Mouse (Mus musculus): ENCODE measurements at regions not wholly inside any gene's neighbourhood (a gene's known extent, or its start where the extent isn't known, plus 50 kb on each side); places are given as distances from the start of the nearest gene placed in this dataset.

DNA sequence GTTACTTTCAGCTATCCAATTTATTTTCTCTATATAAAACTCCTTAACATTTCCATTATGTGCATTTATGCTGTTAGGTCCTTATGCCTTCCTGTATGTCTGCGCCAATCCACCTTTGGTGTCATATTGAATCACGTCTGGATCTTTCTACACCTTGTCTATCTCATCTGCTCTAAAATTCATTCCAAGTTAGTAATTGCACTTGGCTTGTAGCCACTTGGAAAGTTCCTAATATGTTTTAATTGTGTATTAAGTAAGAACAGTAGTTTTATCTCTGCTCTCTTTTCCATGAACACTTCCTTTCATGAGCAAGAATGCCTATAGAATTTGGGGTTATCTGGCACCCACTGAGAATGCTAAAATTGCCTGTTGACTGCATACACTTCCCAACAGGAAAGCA lies 1205.6 kb downstream of the Zpld1 start:
- no peaks in the 10 kb centered on the region for H3K36me3 ChIP-seq (replicated peaks in 1 of 2; ENCODE audit: control insufficient read depth in 1 of 2, insufficient read depth in 1 of 2, low read length in 1 of 2)
- dilution Hi-C loops (cut with MboI; ENCODE audit: extremely low pct_ligation_motif_present, extremely low pct_unique_long_range_greater_than_20kb, low sequenced_read_pairs), result no loop called here
- in situ Hi-C loops (cut with MboI; ENCODE audit: low pct_ligation_motif_present, low pct_unique_long_range_greater_than_20kb, low sequenced_read_pairs), result no loop called here
- TF ChIP-seq ETS1 (conservative IDR thresholded peaks at IDR 0.05; ENCODE audit: low read depth, low read length), result no peak
- TF ChIP-seq ELF1 (IDR thresholded peaks at IDR 0.05; ENCODE audit: low read depth, low read length), result no peak
- no peak for TF ChIP-seq TCF12 (IDR thresholded peaks at IDR 0.05; ENCODE audit: low read depth, low read length)
- TF ChIP-seq POLR2AphosphoS2 (IDR thresholded peaks at IDR 0.05; ENCODE audit: low read depth, low read length), result no peak
- TF ChIP-seq MYC (IDR thresholded peaks at IDR 0.05; ENCODE audit: low read depth, low read length), result no peak
- TF ChIP-seq MAX (IDR thresholded peaks at IDR 0.05; ENCODE audit: low read length), result no peak
- no peak for DNase-seq (ENCODE audit: extremely low read depth)
- no peak overlapping the region for H3K4me2 ChIP-seq (ENCODE audit: insufficient read depth, low read depth, poor library complexity, severe bottlenecking)
- H3K27me3 ChIP-seq (replicated peaks), result no peaks in the 10 kb centered on the region
- no peak overlapping the region for H3K9ac ChIP-seq (ENCODE audit: insufficient read depth, low read depth)
- H3K9me3 ChIP-seq (replicated peaks; ENCODE audit: low read length), result peaks cover 39% of the 10 kb centered on the region
- no peak overlapping the region for H3K27ac ChIP-seq (ENCODE audit: insufficient read depth, low read depth)
- no peaks in the 10 kb centered on the region for H3K79me2 ChIP-seq (replicated peaks; ENCODE audit: control insufficient read depth, extremely low read depth, insufficient read depth, poor library complexity, severe bottlenecking)
- H3K4me1 ChIP-seq (ENCODE audit: control insufficient read depth in 1 of 2, insufficient read depth in 2 of 2), result no peaks in the 10 kb centered on the region
- H3K4me3 ChIP-seq (replicated peaks in 1 of 3; ENCODE audit: low read depth in 2 of 3, low read length in 2 of 3, poor library complexity in 1 of 3), result no peak overlapping the region

DNA sequence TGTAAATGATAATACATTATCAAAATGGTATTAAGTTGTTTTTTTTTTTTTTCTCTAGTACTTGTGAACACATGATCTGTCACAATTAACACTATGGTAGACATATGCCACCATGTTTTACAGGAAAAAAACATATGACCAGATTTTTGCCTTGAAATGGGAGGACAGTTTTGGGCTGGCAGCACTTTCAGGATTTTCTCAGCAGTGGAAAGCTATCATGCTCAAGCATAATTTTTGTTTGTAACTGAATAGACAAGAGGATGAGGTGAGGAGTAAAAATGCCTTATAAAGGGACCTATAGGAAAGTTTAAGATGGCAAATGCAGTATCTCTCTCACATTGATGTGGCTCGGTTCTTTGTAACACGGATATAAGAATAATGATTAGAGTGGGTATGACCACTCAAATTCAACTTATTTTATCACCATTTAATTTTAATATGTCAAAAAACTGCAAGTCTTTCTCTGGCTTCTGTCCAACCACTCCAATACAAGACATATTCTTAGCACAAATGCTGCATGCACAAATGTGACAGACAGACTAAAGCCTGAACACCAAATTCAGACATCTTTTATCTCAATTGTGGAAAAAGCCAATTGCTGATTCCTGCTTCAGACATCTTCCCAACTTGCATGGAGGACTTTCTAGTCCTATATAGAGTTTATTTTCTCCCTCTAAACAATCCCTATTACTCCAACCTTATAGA lies 1206.6 kb downstream of the Zpld1 start:
- Histone ChIP-seq H3K9me3 (replicated peaks; ENCODE audit: low read length) (peaks cover 35% of the 10 kb centered on the region), H3K36me3 (replicated peaks in 1 of 2; ENCODE audit: control insufficient read depth in 1 of 2, insufficient read depth in 1 of 2, low read length in 1 of 2) (no peaks in the 10 kb centered on the region), H3K4me2 (ENCODE audit: insufficient read depth, low read depth, poor library complexity, severe bottlenecking) (no peak overlapping the region), H3K4me1 (ENCODE audit: control insufficient read depth in 1 of 2, insufficient read depth in 2 of 2) (no peaks in the 10 kb centered on the region), H3K9ac (ENCODE audit: insufficient read depth, low read depth) (no peak overlapping the region), H3K79me2 (replicated peaks; ENCODE audit: control insufficient read depth, extremely low read depth, insufficient read depth, poor library complexity, severe bottlenecking) (no peaks in the 10 kb centered on the region), H3K4me3 (replicated peaks in 1 of 3; ENCODE audit: low read depth in 2 of 3, low read length in 2 of 3, poor library complexity in 1 of 3) (no peak overlapping the region), H3K27ac (ENCODE audit: insufficient read depth, low read depth) (no peak overlapping the region), H3K27me3 (replicated peaks) (no peaks in the 10 kb centered on the region)
- TF ChIP-seq RCOR1 (conservative IDR thresholded peaks at IDR 0.05; ENCODE audit: low read depth, low read length) (no peak), MAZ (IDR thresholded peaks at IDR 0.05; ENCODE audit: low read depth, low read length) (no peak), POLR2AphosphoS2 (IDR thresholded peaks at IDR 0.05; ENCODE audit: low read depth, low read length) (no peak), ETS1 (conservative IDR thresholded peaks at IDR 0.05; ENCODE audit: low read depth, low read length) (no peak), E2F4 (IDR thresholded peaks at IDR 0.05; ENCODE audit: insufficient replicate concordance, low read depth, low read length) (no peak)
- no peak for DNase-seq (ENCODE audit: extremely low read depth)
- dilution Hi-C loops (cut with MboI; ENCODE audit: extremely low pct_ligation_motif_present, extremely low pct_unique_long_range_greater_than_20kb, low sequenced_read_pairs) (no loop called here), in situ Hi-C loops (cut with MboI; ENCODE audit: low pct_ligation_motif_present, low pct_unique_long_range_greater_than_20kb, low sequenced_read_pairs) (no loop called here)

DNA sequence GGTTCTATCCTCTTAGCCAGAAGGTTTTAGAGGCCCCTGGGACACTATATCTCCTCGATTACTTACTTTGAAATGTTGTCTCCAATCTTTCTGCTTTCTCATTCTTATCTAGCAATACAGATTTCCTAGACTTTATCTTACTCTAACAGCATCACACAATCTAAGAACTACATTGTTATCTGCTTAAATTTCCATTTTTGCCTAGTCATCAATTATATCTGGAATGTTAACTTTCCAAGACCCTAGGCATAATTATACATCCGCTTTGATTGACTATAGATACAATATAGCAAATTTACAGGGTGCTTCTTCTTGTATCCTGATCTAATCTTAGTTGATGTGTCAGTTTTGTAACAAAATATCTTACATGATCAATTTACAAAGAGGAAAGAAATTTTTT lies 1217.3 kb downstream of the Zpld1 start:
- TF ChIP-seq USF2 (conservative IDR thresholded peaks at IDR 0.05; ENCODE audit: low read depth, low read length) (no peak), MAFK (IDR thresholded peaks at IDR 0.05; ENCODE audit: insufficient replicate concordance, low read length) (peak; percentile 63; the same call in 1 of the 2 replicates)
- dilution Hi-C loops (cut with MboI; ENCODE audit: extremely low pct_ligation_motif_present, extremely low pct_unique_long_range_greater_than_20kb, low sequenced_read_pairs), result no loop called here
- no peaks in the 10 kb centered on the region for H3K27me3 ChIP-seq (replicated peaks)

More for the DNA sequence above, 1217.3 kb downstream of the Zpld1 start:
- in situ Hi-C loops (cut with MboI; ENCODE audit: low pct_ligation_motif_present, low pct_unique_long_range_greater_than_20kb, low sequenced_read_pairs), result no loop called here
- DNase-seq (ENCODE audit: extremely low read depth), result no peak
- Histone ChIP-seq H3K9ac (ENCODE audit: insufficient read depth, low read depth) (no peak overlapping the region), H3K4me2 (ENCODE audit: insufficient read depth, low read depth, poor library complexity, severe bottlenecking) (no peak overlapping the region), H3K27ac (ENCODE audit: insufficient read depth, low read depth) (no peak overlapping the region), H3K79me2 (replicated peaks; ENCODE audit: control insufficient read depth, extremely low read depth, insufficient read depth, poor library complexity, severe bottlenecking) (no peaks in the 10 kb centered on the region), H3K4me3 (replicated peaks in 1 of 3; ENCODE audit: low read depth in 2 of 3, low read length in 2 of 3, poor library complexity in 1 of 3) (no peak overlapping the region), H3K36me3 (replicated peaks in 1 of 2; ENCODE audit: control insufficient read depth in 1 of 2, insufficient read depth in 1 of 2, low read length in 1 of 2) (no peaks in the 10 kb centered on the region), H3K9me3 (replicated peaks; ENCODE audit: low read length) (peaks cover 25% of the 10 kb centered on the region), H3K4me1 (ENCODE audit: control insufficient read depth in 1 of 2, insufficient read depth in 2 of 2) (no peaks in the 10 kb centered on the region)
